ENCODE assay signal across 36 mouse cellular contexts in genomic region chr11:54287821-54288453, GRCm38 (mm10). TPM values are rescaled to one million over a fixed set of nuclear protein-coding genes. Genes with fewer than 3 reads are reported as not detected.
A peak's percentile ranks its signal among the peaks of the same experiment; 100 is the strongest.
DNase-seq lines count a peak whose midpoint lies in the region; ATAC-seq lines count a peak whose summit lies in the region.
"Had no signal": no experiment of that assay in that cellular context is flagged by ENCODE, and none has a peak within 500 bp of the region (broad histone marks: within the 10 kb centered on the region; RNA-seq: fewer than 3 reads in every experiment).

No protein-coding gene starts in this region.

- peak; percentile 17 for ATAC-seq in CD4-positive, CD25-positive, alpha-beta regulatory T cell, adult 4 months
- peak; percentile 22; the same call in 1 of the 2 replicates for ATAC-seq in common myeloid progenitor, adult 5-6 weeks (replicated peaks; ENCODE audit: low read depth, poor library complexity, severe bottlenecking)
- ATAC-seq: activated CD4-positive, CD25-positive, alpha-beta regulatory T cell, adult 4 months; forebrain, embryonic 14.5 days; forebrain, postnatal 0 days; hindbrain, embryonic 16.5 days; intestine, postnatal 0 days had no signal

- peak; percentile 5 for DNase-seq in 416B (ENCODE audit: low read depth)
- DNase-seq in naive thymus-derived CD4-positive, alpha-beta T cell, adult 2 months (ENCODE audit: low read depth): peak; percentile 51
- DNase-seq in lung, postnatal 36 days: no peak
- DNase-seq in kidney, postnatal 25 days: no peak
- no peak for DNase-seq in frontal cortex, postnatal 25 days (ENCODE audit: low spot score in 2 of 2)
- DNase-seq: adrenal gland, adult 8-10 months; adrenal gland, postnatal 25 days; B cell, adult 2 months; cerebellum, adult 11-12 months; cerebellum, adult 8-10 months; cerebellum, postnatal 10 days; cerebellum, postnatal 36 days; forebrain, postnatal 0 days; gastrocnemius, postnatal 36 days; heart, adult 2 months; heart, postnatal 14 days had no signal

RNA-seq across cellular contexts. Expression of gene Acsl6, which starts 15.7 kb away (rescaled TPM):
- not detected for polyA plus RNA-seq in CD4-positive, CD25-positive, alpha-beta regulatory T cell, adult 4 months (2017; shearing (Covaris generic))
- total RNA-seq in common myeloid progenitor, adult 5-6 weeks (2017): 10.1 and 13.4 TPM in 2 replicates
- total RNA-seq: granulocyte monocyte progenitor cell, adult 5-6 weeks had no signal
- polyA plus RNA-seq: activated CD4-positive, CD25-positive, alpha-beta regulatory T cell, adult 4 months had no signal

RNA-seq across cellular contexts. Expression of gene Il3, which starts 20.9 kb away (rescaled TPM):
- polyA plus RNA-seq in CD4-positive, CD25-positive, alpha-beta regulatory T cell, adult 4 months (2017; shearing (Covaris generic)): not detected
- not detected in 2 replicates for total RNA-seq in common myeloid progenitor, adult 5-6 weeks (2017)
- total RNA-seq: adrenal gland, adult 8-10 months; adrenal gland, postnatal 25 days; forebrain, postnatal 0 days; gastrocnemius, adult 8-10 months; gastrocnemius, postnatal 36 days; granulocyte monocyte progenitor cell, adult 5-6 weeks; heart, adult 2 months; heart, postnatal 14 days; MEL had no signal
- polyA plus RNA-seq: activated CD4-positive, CD25-positive, alpha-beta regulatory T cell, adult 4 months; brain, embryonic 14.5 days; embryonic facial prominence, embryonic 12.5 days; embryonic facial prominence, embryonic 15.5 days; forebrain, embryonic 11.5 days; forebrain, embryonic 14.5 days; forebrain, postnatal 0 days; frontal cortex, adult 2 months; heart, adult 2 months; heart, embryonic 10.5 days; heart, embryonic 13.5 days; heart, embryonic 16.5 days; hindbrain, embryonic 10.5 days; hindbrain, embryonic 13.5 days; hindbrain, embryonic 16.5 days; intestine, embryonic 14.5 days; intestine, postnatal 0 days had no signal

RNA-seq across cellular contexts. Expression of gene Csf2, which starts 38.5 kb away (rescaled TPM):
- polyA plus RNA-seq in CD4-positive, CD25-positive, alpha-beta regulatory T cell, adult 4 months (2017; shearing (Covaris generic)): 1 to 10 TPM in 1 of 2 experiments, under 1 TPM in 1; 0.89 to 1.2 TPM
- total RNA-seq in common myeloid progenitor, adult 5-6 weeks (2017): not detected in 2 replicates
- total RNA-seq: adrenal gland, adult 8-10 months; adrenal gland, postnatal 25 days; forebrain, postnatal 0 days; gastrocnemius, adult 8-10 months; gastrocnemius, postnatal 36 days; granulocyte monocyte progenitor cell, adult 5-6 weeks; heart, adult 2 months; heart, postnatal 14 days; MEL had no signal
- polyA plus RNA-seq: brain, embryonic 14.5 days; embryonic facial prominence, embryonic 12.5 days; embryonic facial prominence, embryonic 15.5 days; forebrain, embryonic 11.5 days; forebrain, embryonic 14.5 days; forebrain, postnatal 0 days; frontal cortex, adult 2 months; heart, adult 2 months; heart, embryonic 10.5 days; heart, embryonic 13.5 days; heart, embryonic 16.5 days; hindbrain, embryonic 10.5 days; hindbrain, embryonic 13.5 days; hindbrain, embryonic 16.5 days had no signal

Comparison
In these comparisons a context has a peak if more than half of its experiments do, and no peak if none do; other contexts are left out.
1. DNase-seq: peak in 416B (single experiment) and naive thymus-derived CD4-positive, alpha-beta T cell, adult 2 months (single experiment); none in lung, postnatal 36 days (single experiment), kidney, postnatal 25 days (0 of 2) and frontal cortex, postnatal 25 days (0 of 2).